Mouse (Mus musculus) induced T-regulatory cell, adult 2 months (primary cell): Measurements from ENCODE around the gene Kcnh4.

ENCODE experiments used
- DNase-seq: peaks from one replicate; pipeline ENCODE4 v3.0.0-alpha.2; 2012; ENCODE audit warnings: low read depth

Kcnh4 gene

DNA sequence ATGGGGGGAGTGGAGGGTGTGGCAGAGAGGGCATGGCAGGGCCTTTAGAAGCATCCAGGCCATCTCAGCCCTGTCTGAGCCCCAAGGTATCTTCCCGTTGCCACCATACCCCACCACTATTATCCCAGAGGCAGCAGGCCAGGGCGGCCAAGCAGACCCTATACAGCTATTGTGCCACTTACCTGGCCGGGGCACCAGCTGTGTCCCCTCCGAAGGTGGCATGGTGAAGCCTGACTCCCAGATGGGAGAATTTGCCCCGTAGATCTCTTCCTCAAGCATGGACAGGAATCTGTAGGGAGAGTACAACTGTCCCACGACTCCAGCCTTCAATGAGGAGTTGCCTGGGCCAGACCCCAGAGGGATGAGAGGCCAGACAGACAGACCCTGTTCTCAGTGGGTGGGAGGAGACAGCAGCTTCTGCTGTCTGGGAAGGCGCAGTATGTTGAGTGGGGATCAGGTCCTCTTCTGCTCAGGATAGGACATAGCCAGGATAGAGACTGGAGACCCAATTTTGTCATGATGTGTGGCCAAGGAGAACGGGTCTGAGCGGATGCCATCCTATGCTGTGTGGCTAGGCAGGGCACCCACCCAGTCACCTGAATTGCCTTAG, 50.4 kb downstream of the Kcnh4 start:
- no peak for DNase-seq

- DNase-seq: no peak
Measured at GRCm38 (mm10) chr11:100705095-100705747, 54.5 kb downstream of the Kcnh4 start.

DNA sequence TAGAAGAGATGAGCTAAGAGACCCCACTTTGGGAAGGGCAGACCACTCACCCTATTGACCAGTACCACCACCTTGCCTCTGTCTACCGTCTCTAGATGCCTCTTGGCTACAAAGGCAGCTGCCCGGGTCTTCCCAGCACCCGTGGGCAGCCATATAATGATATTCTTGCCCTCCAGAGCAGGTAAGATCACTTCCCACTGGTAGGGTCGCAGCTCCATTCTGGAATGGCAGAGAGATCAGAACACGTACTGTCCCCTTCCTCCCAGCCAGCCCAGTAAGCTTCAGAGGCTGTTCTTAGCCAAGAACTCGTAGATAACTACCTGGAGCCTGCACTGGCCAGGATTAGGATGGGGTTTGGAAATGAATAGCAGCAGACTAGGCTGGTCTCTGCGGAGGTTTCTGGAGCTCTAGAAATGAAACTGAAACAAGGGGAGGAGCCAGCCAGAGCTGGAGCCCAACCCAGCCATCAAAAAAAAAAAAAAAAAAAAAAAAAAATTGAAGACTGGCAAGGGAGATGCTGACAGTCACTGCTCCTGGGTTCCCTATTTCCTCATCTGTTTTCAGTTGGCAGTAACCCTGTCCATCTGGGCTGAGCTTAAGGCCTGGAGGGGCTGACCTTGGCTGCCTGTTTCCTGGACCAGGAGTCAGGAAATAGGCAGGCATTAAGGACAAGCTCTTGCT, 55.8 kb downstream of the Kcnh4 start, which contains the start of gene Dhx58:
Gene Dhx58 (minus strand): TSS at position 421 of the 681 bp plus-strand sequence.
- DNase-seq: peak; percentile 87

DNA sequence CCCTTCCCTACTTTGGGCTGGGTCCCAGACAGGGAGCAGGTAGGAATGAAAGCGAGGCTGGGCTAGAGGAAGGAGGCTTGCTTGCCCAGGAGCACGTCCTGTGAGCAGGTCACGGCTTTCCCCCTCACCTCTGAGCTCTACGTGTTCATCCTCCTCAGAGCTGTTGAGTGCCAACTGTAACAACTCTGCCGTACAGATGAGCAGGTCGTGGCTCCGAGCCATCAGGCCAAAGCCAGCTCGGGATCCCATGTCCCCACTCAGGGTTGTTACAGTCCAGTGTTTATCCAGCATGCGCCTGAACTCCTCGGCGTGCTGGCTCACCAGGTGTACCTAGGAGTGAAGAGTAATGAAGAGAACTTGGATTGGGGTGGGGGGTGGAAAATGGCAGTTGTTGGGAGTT, 56.4 kb downstream of the Kcnh4 start:
- DNase-seq: peak; percentile 59

DNA sequence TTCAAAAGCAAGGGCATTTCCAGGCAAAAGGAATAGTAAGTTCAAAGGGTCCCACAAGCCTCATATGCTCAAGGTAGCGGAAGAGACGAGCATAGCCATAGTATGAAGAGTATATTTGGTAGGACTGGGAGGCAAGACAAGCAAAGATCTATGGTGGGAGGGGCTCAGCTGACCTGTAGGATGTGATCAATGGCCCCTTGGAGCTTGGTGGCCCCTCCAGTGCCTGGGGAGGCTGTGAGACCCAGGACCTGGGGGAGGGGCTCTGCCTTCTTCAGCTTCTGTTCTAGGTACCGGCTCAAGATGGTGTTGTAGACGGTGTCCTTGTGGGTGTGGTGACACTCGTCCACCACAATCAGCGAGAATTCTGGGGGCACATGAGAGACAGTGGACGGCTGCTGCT, 56.8 kb downstream of the Kcnh4 start:
- no peak for DNase-seq

DNA sequence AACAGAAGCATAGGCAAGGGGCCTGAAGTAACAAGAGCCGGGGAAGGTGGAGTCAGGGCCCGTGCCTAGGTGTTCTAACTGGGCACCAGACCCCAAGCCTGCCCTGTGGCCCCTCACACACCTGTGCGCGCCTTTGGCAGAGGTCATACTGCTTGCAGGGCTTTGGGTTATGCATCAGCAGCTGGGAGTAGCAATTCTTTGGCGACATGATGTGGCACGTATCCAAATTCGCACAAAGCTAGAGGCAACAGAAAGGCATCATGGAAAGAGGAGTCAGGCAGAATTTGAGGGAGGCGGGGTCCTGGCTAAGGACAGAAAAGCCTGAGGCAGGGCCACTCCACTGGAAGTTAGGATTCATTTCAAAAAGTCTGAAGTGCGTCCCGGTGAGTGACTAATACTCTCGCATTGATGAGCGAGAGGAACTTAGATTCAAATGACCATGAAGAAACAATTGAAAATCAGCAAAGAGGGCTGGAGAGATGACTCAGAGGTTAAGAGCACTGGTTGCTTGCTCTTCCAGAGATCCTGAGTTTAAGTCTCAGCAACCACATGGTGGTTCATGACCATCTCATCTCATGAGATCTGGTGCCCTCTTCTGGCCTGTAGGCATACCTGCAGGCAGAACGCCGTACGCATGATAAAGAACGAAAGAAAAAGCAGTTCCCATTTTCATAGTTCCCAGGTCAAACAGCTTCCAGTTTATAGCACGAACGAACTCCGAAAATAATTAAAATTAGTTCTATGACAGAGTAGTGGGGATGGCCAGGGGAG, 57.5 kb downstream of the Kcnh4 start:
- peak; percentile 92 for DNase-seq

DNA sequence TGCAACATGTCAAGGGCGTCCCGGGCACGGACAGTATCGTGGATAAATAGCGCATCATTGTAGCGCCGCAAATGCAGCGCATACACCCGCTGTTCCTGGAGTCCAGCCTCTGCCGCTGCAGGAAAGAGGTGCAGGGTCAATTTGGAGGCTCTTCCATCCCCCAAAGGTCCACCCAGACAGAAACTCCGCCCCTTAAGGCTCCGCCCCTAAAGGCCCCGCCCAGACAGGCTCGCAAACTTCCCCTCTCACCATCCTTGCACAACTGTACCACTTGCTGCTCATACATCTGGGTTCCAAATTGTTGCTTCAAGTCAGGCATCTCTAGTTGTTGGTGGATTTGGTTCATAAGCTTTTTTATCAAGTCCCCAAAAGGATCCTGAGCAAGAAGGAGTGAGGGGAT, 58.4 kb downstream of the Kcnh4 start:
- peak; percentile 55 for DNase-seq

DNA sequence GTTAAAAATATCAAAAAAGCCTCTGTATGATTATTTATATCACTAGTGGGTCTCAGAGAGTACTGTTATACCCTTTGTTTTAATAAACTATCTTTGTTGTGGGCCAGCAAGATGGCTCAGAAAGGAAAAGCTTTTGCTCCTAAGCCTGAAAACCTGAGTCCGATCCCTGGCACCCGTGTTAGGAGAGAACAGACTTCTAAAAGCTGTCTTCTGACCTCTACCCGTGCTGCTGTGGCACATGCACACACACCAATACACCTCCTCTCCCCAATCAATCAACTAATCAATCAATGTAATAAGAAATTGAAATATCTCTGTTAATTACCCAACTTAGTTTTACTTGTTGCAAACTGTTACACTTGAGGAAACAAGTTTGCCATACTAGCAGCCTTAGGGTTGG, 59.0 kb downstream of the Kcnh4 start:
- DNase-seq: no peak

DNA sequence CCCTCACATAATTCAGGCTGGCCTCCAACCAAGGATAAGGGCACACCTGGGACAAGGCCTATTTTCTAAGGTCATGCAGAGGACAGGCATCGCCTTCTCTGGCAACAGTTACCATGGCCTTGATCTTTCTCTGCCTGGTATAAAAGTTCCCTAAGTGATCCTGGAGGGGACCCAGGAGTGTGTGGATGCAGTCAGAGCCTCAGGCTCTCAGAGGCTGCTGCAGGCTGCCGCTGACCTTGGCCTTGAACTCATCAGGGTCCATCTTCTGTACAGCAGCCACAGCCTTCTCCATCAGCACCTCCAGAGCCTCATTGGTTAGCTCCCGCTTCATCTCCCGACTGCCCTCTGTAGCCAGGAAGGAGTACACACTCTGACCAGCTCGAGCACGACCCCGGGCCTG, 61.8 kb downstream of the Kcnh4 start:
- DNase-seq: no peak

GRCm38 (mm10) chr11:100694926-100695325, 64.8 kb downstream of the Kcnh4 start:
- DNase-seq: peak; percentile 81

GRCm38 (mm10) chr11:100693154-100693553, 66.6 kb downstream of the Kcnh4 start:
- no peak for DNase-seq

DNA sequence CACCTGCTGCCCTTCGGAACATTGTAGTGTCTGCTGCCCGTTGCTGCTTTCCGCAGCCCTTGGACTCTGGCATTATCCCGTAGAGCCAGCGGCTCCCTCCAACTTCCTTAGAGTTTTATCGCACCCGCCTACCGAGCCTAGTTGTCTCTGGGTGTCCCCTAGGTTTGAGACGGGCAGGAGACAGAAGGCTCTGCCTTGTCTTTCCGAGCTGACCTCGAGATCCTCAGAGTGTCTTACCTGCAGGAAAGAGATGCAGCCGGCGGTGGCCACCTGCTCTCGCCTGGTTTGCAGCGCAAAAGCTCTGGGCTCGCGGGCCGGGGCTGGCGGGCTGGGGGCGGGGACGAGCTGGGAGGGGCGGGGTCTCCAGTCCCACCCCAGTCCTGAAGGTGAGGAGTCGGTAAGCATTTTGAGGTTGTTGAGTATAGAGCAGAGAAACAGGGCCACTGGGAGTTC, 67.6 kb downstream of the Kcnh4 start, which contains the start of gene Zfp385c:
Gene Zfp385c (minus strand): TSS at position 292 of the 453 bp plus-strand sequence.
- peak; percentile 54 for DNase-seq

DNA sequence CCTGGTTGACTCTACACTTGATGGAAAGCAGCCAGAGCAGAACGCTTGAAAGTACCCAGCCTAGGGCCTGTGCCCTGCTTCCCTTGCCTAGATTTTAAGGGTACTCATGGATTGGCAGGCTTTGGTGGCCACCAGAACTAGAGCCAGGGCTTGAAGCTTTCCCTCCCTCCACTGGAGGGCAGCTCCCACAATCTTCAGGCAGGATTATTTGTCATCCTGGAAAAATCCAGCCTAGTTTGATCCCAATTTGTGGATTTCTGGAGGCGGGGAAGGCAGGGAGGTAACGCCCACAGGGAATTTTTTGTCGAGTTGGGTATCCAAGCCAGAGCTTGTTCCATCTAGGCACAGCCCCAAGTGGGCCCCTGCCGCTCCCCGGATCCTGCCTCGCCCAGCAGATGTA, 69.4 kb downstream of the Kcnh4 start:
- no peak for DNase-seq
